Mouse (Mus musculus) liver, embryonic 14.5 days (tissue): ENCODE measurements around the gene Borcs5. TPM values are rescaled to one million over a fixed set of nuclear protein-coding genes. Genes with fewer than 3 reads are reported as not detected.

ENCODE experiments used
- ATAC-seq: fragments of 200-750 bp; cut with Nextera tagmentation; 2 replicates; pipeline ENCODE4 v1.8.0; 2017; ENCODE audit warnings: moderate number of reproducible peaks, mild to moderate bottlenecking, moderate library complexity; ENCODE audit not compliant: insufficient read depth
- DNase-seq, 3 experiments: peaks; one replicate each; pipeline ENCODE4 v3.0.0-alpha.2; 2012 to 2013; ENCODE audit warnings: low read depth in 3 of 3, low spot score in 3 of 3
- H3K27ac ChIP-seq: fragments of 300-500 bp; sonication (generic); 2 replicates; pipeline ENCODE4 v1.5.1; 2014; ENCODE audit warnings: moderate library complexity, mild to moderate bottlenecking, control low read depth, inconsistent platforms
- H3K27me3 ChIP-seq: fragments of 300-500 bp; sonication (generic); 2 replicates; pipeline ENCODE4 v1.6.1; 2014; ENCODE audit warnings: mild to moderate bottlenecking, low read length, moderate library complexity; ENCODE audit not compliant: control insufficient read depth, insufficient read depth
- H3K36me3 ChIP-seq: fragments of 300-500 bp; sonication (generic); replicated peaks from 2 replicates; pipeline ENCODE4 v1.6.1; 2014; ENCODE audit warnings: low read depth; ENCODE audit not compliant: control insufficient read depth, insufficient read depth
- H3K4me1 ChIP-seq, 2 experiments: fragments of 200-500 bp in 1 of 2; fragments of 300-500 bp in 1 of 2; sonication (generic) in 1 of 2; replicated peaks; 2 replicates each; pipeline ENCODE4 v1.6.1; 2012 to 2014; ENCODE audit warnings: antibody characterized with exemption in 1 of 2, inconsistent platforms in 1 of 2, low read length in 1 of 2; ENCODE audit not compliant: control insufficient read depth in 2 of 2, insufficient read depth in 2 of 2
- H3K4me2 ChIP-seq: fragments of 300-500 bp; sonication (generic); 2 replicates; pipeline ENCODE4 v1.6.1; 2014; ENCODE audit warnings: low read depth, mild to moderate bottlenecking, control low read depth, moderate library complexity
- H3K4me3 ChIP-seq, 2 experiments: fragments of 200-500 bp in 1 of 2; fragments of 300-500 bp in 1 of 2; sonication (generic) in 1 of 2; 2 replicates each; pipeline ENCODE4 v1.5.1; 2012 to 2014; ENCODE audit warnings: low read depth in 2 of 2, low read length in 2 of 2, mild to moderate bottlenecking in 2 of 2, control low read depth in 1 of 2, inconsistent platforms in 1 of 2, moderate library complexity in 1 of 2; ENCODE audit not compliant: insufficient read depth in 1 of 2
- H3K9ac ChIP-seq: fragments of 300-500 bp; sonication (generic); replicated peaks from 2 replicates; pipeline ENCODE4 v1.6.1; 2014; ENCODE audit warnings: mild to moderate bottlenecking, control low read depth, moderate library complexity
- H3K9me3 ChIP-seq: fragments of 300-500 bp; sonication (generic); 2 replicates; pipeline ENCODE4 v1.6.1; 2016; ENCODE audit warnings: low read length, mixed read lengths; ENCODE audit not compliant: control insufficient read depth
- CTCF ChIP-seq: IDR thresholded peaks from 2 replicates; pipeline ENCODE4 v1.5.1; 2016; ENCODE audit warnings: antibody characterized with exemption, low read depth, control low read depth
- EP300 ChIP-seq: IDR thresholded peaks from 2 replicates; pipeline ENCODE4 v1.6.1; 2016; ENCODE audit warnings: antibody characterized with exemption, low read depth
- WGBS: fragments of 180-500 bp; shearing (Covaris S2); extraction: QIAGEN DNeasy Blood & Tissue Kit; methylation state at CpG from one replicate; pipeline ENCODE4 v1.1.7; 2014; ENCODE audit not compliant: insufficient replicate concordance; 5-methylcytosine and 5-hydroxymethylcytosine counted together
- polyA plus RNA-seq, 2 experiments: library from polyadenylated mRNA; depleted of rRNA in 1 of 2; stranded (reverse) in 1 of 2; unstranded in 1 of 2; fragments of >200 nt; fragmentation: Nextera tagmentation in 1 of 2; extraction: Ambion mirVana in 1 of 2; gene quantifications; 2 replicates each; pipeline versions ENCODE4 v1.2.1 to v1.2.3; 2012 to 2014

Gene Borcs5
- polyA plus RNA-seq, 2 experiments = 4.7 to 8.0 TPM

GRCm38 (mm10) chr6:134736853-134737252, 97.5 kb downstream of the Borcs5 start:
- Histone ChIP-seq H3K4me3 (no peak overlapping the region), H3K9ac (no peak overlapping the region), H3K36me3 (0 out of 2 replicates have a peak, but pooled peaks cover 2% of the 10 kb centered on the region), H3K4me2 (no peak overlapping the region), H3K27ac (no peak overlapping the region), H3K9me3 (no peaks in the 10 kb centered on the region), H3K27me3 (no peaks in the 10 kb centered on the region), H3K4me1 (no peaks in the 10 kb centered on the region; a peak in 1 of 4 replicates)
- no peak for TF ChIP-seq EP300
- no peak for TF ChIP-seq CTCF
- WGBS = 61% methylated on average over 3 of the region's 3 CpGs
- ATAC-seq (no peak), DNase-seq (no peak)

DNA sequence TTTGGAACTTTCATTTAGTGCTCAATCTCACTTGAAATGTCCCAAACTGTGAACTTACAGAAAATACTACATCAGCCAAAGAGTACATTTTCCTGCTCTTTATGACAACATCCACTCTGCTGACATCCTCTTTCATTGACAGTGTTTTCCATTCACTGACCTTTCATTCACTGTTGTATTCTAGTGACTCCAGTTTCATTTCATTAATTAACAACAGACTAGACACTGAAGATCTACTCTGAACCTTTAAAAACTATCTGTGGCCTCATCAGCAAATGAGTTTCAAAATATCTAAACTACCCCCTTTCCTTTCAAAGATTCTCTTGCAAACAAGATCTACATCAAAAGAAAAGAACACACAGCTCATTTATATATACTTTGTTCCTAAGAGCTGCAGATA, 104.3 kb downstream of the Borcs5 start:
- no peak overlapping the region for H3K9ac ChIP-seq
- no peak for TF ChIP-seq CTCF
- TF ChIP-seq EP300 = no peak
- no peaks in the 10 kb centered on the region for H3K4me1 ChIP-seq
- no peak overlapping the region for H3K4me2 ChIP-seq
- no peaks in the 10 kb centered on the region for H3K9me3 ChIP-seq
- 0 out of 2 replicates have a peak, but pooled peaks cover 2% of the 10 kb centered on the region for H3K36me3 ChIP-seq
- ATAC-seq (no peak), DNase-seq (no peak)
- no peaks in the 10 kb centered on the region for H3K27me3 ChIP-seq
- H3K4me3 ChIP-seq = no peak overlapping the region
- H3K27ac ChIP-seq = no peak overlapping the region

- H3K9ac ChIP-seq = no peak overlapping the region
- H3K4me1 ChIP-seq = no peaks in the 10 kb centered on the region
- DNase-seq = no peak
- WGBS = 76% methylated on average over 7 of the region's 7 CpGs
- TF ChIP-seq EP300 = no peak
- H3K36me3 ChIP-seq = no peaks in the 10 kb centered on the region
- H3K27me3 ChIP-seq = no peaks in the 10 kb centered on the region
- ATAC-seq = no peak
- no peak overlapping the region for H3K27ac ChIP-seq
- H3K4me2 ChIP-seq = no peak overlapping the region
- no peak overlapping the region for H3K4me3 ChIP-seq
- no peaks in the 10 kb centered on the region for H3K9me3 ChIP-seq
Measured at GRCm38 (mm10) chr6:134745876-134746275, 106.6 kb downstream of the Borcs5 start.

- 80% methylated on average over 3 of the region's 3 CpGs for WGBS
- H3K4me1 ChIP-seq = 0 out of 4 replicates have a peak, but pooled peaks cover 0 to 3% of the 10 kb centered on the region in 2 experiments
- H3K27ac ChIP-seq = no peak overlapping the region
- ATAC-seq = no peak
- no peaks in the 10 kb centered on the region for H3K36me3 ChIP-seq
- H3K9me3 ChIP-seq = no peaks in the 10 kb centered on the region
- TF ChIP-seq CTCF = no peak
- no peak for TF ChIP-seq EP300
- H3K4me2 ChIP-seq = no peak overlapping the region
- H3K4me3 ChIP-seq = no peak overlapping the region
- H3K27me3 ChIP-seq = no peaks in the 10 kb centered on the region
- no peak overlapping the region for H3K9ac ChIP-seq
- DNase-seq = no peak
Measured at GRCm38 (mm10) chr6:134748126-134748525, 108.8 kb downstream of the Borcs5 start.

- DNase-seq = no peak
- Histone ChIP-seq H3K27ac (no peak overlapping the region), H3K4me1 (peaks cover 3 to 12% of the 10 kb centered on the region in 2 experiments; a peak in 3 of 4 replicates), H3K27me3 (no peaks in the 10 kb centered on the region), H3K36me3 (no peaks in the 10 kb centered on the region; the same call in 1 of the 2 replicates), H3K9me3 (no peaks in the 10 kb centered on the region), H3K9ac (no peak overlapping the region), H3K4me2 (no peak overlapping the region), H3K4me3 (no peak overlapping the region)
- ATAC-seq = no peak
- TF ChIP-seq EP300 (no peak), CTCF (no peak)
- WGBS = 83% methylated on average over 4 of the region's 4 CpGs
Measured at GRCm38 (mm10) chr6:134751087-134751486, 111.8 kb downstream of the Borcs5 start.
